Comparison of ENCODE assay signal across 18 mouse cellular contexts in the genomic region with DNA sequence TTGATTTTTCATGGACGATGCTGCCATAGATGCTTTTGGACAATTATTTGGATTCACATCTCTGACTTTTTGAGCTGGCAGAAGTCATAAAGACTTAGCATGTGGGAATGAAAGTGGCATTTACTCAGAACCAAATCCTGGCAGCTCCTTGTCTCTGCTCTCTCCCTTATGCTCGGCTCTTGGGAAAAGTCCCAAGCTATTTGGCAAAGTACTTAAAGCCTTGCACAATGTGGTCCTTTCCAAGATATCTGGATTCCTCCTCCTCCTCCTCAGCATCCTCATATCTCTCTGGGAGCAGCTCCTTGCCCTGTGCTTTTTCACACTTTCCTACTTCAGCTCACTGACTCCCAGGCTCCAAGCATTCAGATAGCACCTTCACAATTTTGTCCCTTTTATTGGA.
DNase-seq lines count a peak whose midpoint lies in the region; ATAC-seq and TF ChIP-seq lines count a peak whose summit lies in the region.
"Had no signal": no experiment of that assay in that cellular context is flagged by ENCODE, and none has a peak within 500 bp of the region (broad histone marks: within the 10 kb centered on the region; RNA-seq: fewer than 3 reads in every experiment).

No protein-coding gene starts in this region.

- H3K27me3 ChIP-seq in forebrain, embryonic 16.5 days (replicated peaks; ENCODE audit: control insufficient read depth, insufficient read depth, low read length), result no peaks in the 10 kb centered on the region
- no peaks in the 10 kb centered on the region for H3K27me3 ChIP-seq in intestine, postnatal 0 days (replicated peaks; ENCODE audit: control insufficient read depth, insufficient read depth, low read length)
- H3K27me3 ChIP-seq: lung, embryonic 15.5 days had no signal

- H3K9ac ChIP-seq in forebrain, embryonic 16.5 days (replicated peaks; ENCODE audit: low read depth, low read length), result no peak overlapping the region
- H3K9ac ChIP-seq in intestine, postnatal 0 days (ENCODE audit: low read depth, low read length), result no peak overlapping the region
- H3K9ac ChIP-seq: liver, embryonic 14.5 days; lung, embryonic 15.5 days had no signal

- 72% methylated on average over 2 of the region's 2 CpGs for WGBS in forebrain, embryonic 16.5 days
- 87% methylated on average over 2 of the region's 2 CpGs for WGBS in intestine, postnatal 0 days

- H3K27ac ChIP-seq in left cerebral cortex, adult 2 months, result peak overlapping the region; percentile 84
- H3K27ac ChIP-seq in forebrain, embryonic 16.5 days (ENCODE audit: low read length), result 0 out of 2 replicates have a peak overlapping the region, but pooled peaks have one; percentile 44
- H3K27ac ChIP-seq in intestine, postnatal 0 days (ENCODE audit: low read depth, low read length), result no peak overlapping the region
- H3K27ac ChIP-seq: heart, adult 2 months; hindbrain, embryonic 10.5 days; kidney, postnatal 0 days; liver, embryonic 14.5 days; lung, embryonic 15.5 days; macrophage; midbrain, embryonic 10.5 days had no signal

- no peak overlapping the region for H3K4me3 ChIP-seq in left cerebral cortex, adult 2 months
- no peak overlapping the region for H3K4me3 ChIP-seq in forebrain, embryonic 16.5 days (replicated peaks; ENCODE audit: low read length)
- H3K4me3 ChIP-seq in intestine, postnatal 0 days (ENCODE audit: low read depth, low read length), result no peak overlapping the region
- H3K4me3 ChIP-seq: heart, adult 2 months; hindbrain, embryonic 10.5 days; lung, embryonic 15.5 days; midbrain, embryonic 10.5 days had no signal

- intact Hi-C loops in heart, postnatal 36 days (cut with DNase I), result no loop called here
- intact Hi-C loops in left cerebral cortex, adult 2 months (cut with DNase I), result loop anchor here (1.0 to 10.0 kb wide), 3 partner anchors 24 to 308 kb away; no protein-coding TSS in a partner anchor

- no peaks in the 10 kb centered on the region for H3K36me3 ChIP-seq in forebrain, embryonic 16.5 days (ENCODE audit: control insufficient read depth, insufficient read depth)
- H3K36me3 ChIP-seq in intestine, postnatal 0 days (ENCODE audit: control insufficient read depth, insufficient read depth), result no peaks in the 10 kb centered on the region
- H3K36me3 ChIP-seq: hindbrain, embryonic 10.5 days; lung, embryonic 15.5 days; midbrain, embryonic 10.5 days had no signal

- H3K4me2 ChIP-seq in forebrain, embryonic 16.5 days (ENCODE audit: low read length), result no peak overlapping the region
- H3K4me2 ChIP-seq in intestine, postnatal 0 days (replicated peaks; ENCODE audit: low read depth), result no peak overlapping the region
- H3K4me2 ChIP-seq: lung, embryonic 15.5 days had no signal

- peak; percentile 20 to 42 for DNase-seq in heart, adult 18-20 months
- DNase-seq in heart, postnatal 36 days, result no peak
- no peak for DNase-seq in left cerebral cortex, adult 2 months (ENCODE audit: extremely low spot score in 1 of 2, low spot score in 2 of 2)
- DNase-seq in left cerebral cortex, adult 11 months (ENCODE audit: low spot score), result no peak
- DNase-seq in telencephalon, adult 2 months (ENCODE audit: low read depth, low spot score), result peak; percentile 91
- DNase-seq: cerebellum, adult 8-10 months; gastrocnemius, postnatal 14 days; kidney, adult 18-20 months; thymus, postnatal 4 days had no signal

- peak; percentile 85 for ATAC-seq in forebrain, embryonic 16.5 days
- no peak for ATAC-seq in intestine, postnatal 0 days

- TF ChIP-seq CTCF in left cerebral cortex, adult 2 months (IDR thresholded peaks at IDR 0.05), result no peak
- no peak for TF ChIP-seq CTCF in intestine, postnatal 0 days (IDR thresholded peaks at IDR 0.05; ENCODE audit: low read depth)

- H3K4me1 ChIP-seq in forebrain, embryonic 16.5 days (replicated peaks; ENCODE audit: control insufficient read depth, insufficient read depth, low read length), result no peaks in the 10 kb centered on the region
- H3K4me1 ChIP-seq in intestine, postnatal 0 days (replicated peaks; ENCODE audit: control insufficient read depth, insufficient read depth, low read length), result no peaks in the 10 kb centered on the region
- H3K4me1 ChIP-seq: hindbrain, embryonic 10.5 days; lung, embryonic 15.5 days had no signal

- H3K9me3 ChIP-seq in forebrain, embryonic 16.5 days (ENCODE audit: control insufficient read depth, low read length), result no peaks in the 10 kb centered on the region
- no peaks in the 10 kb centered on the region for H3K9me3 ChIP-seq in intestine, postnatal 0 days (ENCODE audit: control insufficient read depth)
- H3K9me3 ChIP-seq: hindbrain, embryonic 10.5 days; lung, embryonic 15.5 days; midbrain, embryonic 10.5 days had no signal

Comparison
In these comparisons a context has a peak if more than half of its experiments do, and no peak if none do; other contexts are left out.
1. DNase-seq: peak in heart, adult 18-20 months (2 of 2) and telencephalon, adult 2 months (single experiment); none in heart, postnatal 36 days (0 of 2), left cerebral cortex, adult 2 months (0 of 2) and left cerebral cortex, adult 11 months (single experiment).